Mouse (Mus musculus): ENCODE measurements around the gene Mocs2.

The Mocs2 gene

GRCm38 (mm10) chr13:114854023-114854422 is 36.0 kb downstream of the Mocs2 start:
- no peak for DNase-seq (ENCODE audit: low spot score)

GRCm38 (mm10) chr13:114854428-114854827 is 36.4 kb downstream of the Mocs2 start:
- no peak for DNase-seq (ENCODE audit: low spot score)

GRCm38 (mm10) chr13:114855573-114856268 is 37.7 kb downstream of the Mocs2 start:
- no peak for DNase-seq (ENCODE audit: low spot score)

GRCm38 (mm10) chr13:114856269-114856627 is 38.2 kb downstream of the Mocs2 start:
- DNase-seq (ENCODE audit: low spot score), result no peak

GRCm38 (mm10) chr13:114857525-114857924 is 39.5 kb downstream of the Mocs2 start:
- no peak for DNase-seq (ENCODE audit: low spot score)

- DNase-seq (ENCODE audit: low spot score), result no peak
Observed at GRCm38 (mm10) chr13:114874738-114875137, 56.7 kb downstream of the Mocs2 start.

GRCm38 (mm10) chr13:114876005-114876520 is 58.0 kb downstream of the Mocs2 start:
- no peak for DNase-seq (ENCODE audit: low spot score)

GRCm38 (mm10) chr13:114878667-114879066 is 60.6 kb downstream of the Mocs2 start:
- DNase-seq (ENCODE audit: low spot score), result no peak
